Mouse (Mus musculus) kidney, adult 2 months (tissue): ENCODE data around the gene Hcls1. TPM values are rescaled to one million over a fixed set of nuclear protein-coding genes. Genes with fewer than 3 reads are reported as not detected.

Experiments
- DNase-seq: peaks from one replicate; pipeline ENCODE4 v3.0.0; 2021
- H3K27ac ChIP-seq: fragments of 200-500 bp; 2 replicates; pipeline ENCODE4 v1.5.1; 2012; ENCODE audit warnings: low read depth, low read length, control low read depth, inconsistent platforms; ENCODE audit not compliant: insufficient read depth
- H3K27me3 ChIP-seq: fragments of 200-500 bp; replicated peaks from 2 replicates; pipeline ENCODE4 v1.6.1; 2012; ENCODE audit warnings: mild to moderate bottlenecking, moderate library complexity, low read length, inconsistent platforms; ENCODE audit not compliant: control insufficient read depth, insufficient read depth
- H3K36me3 ChIP-seq: fragments of 200-500 bp; 2 replicates; pipeline ENCODE4 v1.6.1; 2012; ENCODE audit warnings: mild to moderate bottlenecking, moderate library complexity, low read length, inconsistent platforms; ENCODE audit not compliant: control insufficient read depth, insufficient read depth
- H3K4me1 ChIP-seq: fragments of 200-500 bp; 2 replicates; pipeline ENCODE4 v1.6.1; 2011; ENCODE audit warnings: low read length; ENCODE audit not compliant: control insufficient read depth, insufficient read depth
- H3K4me3 ChIP-seq: fragments of 200-500 bp; 2 replicates; pipeline ENCODE4 v1.5.1; 2011; ENCODE audit warnings: mild to moderate bottlenecking, low read depth, low read length, control low read depth; ENCODE audit not compliant: insufficient read depth
- CTCF ChIP-seq: fragments of 200-500 bp; conservative IDR thresholded peaks from 2 replicates; pipeline ENCODE4 v1.5.1; 2011; ENCODE audit warnings: low read depth, mild to moderate bottlenecking, control low read depth, low read length, moderate library complexity, mixed read lengths; ENCODE audit not compliant: insufficient read depth, insufficient read length
- POLR2A ChIP-seq: fragments of 200-500 bp; IDR thresholded peaks from one replicate; pipeline ENCODE4 v1.6.1; 2011; ENCODE audit warnings: low read depth, low read length, control low read depth
- WGBS: fragments of 180-500 bp; shearing (Covaris S2); methylation state at CpG from one replicate; pipeline ENCODE4 v1.1.7; 2018; 5-methylcytosine and 5-hydroxymethylcytosine counted together
- polyA plus RNA-seq: library from polyadenylated mRNA; depleted of rRNA; stranded (reverse); fragments of >200 nt; gene quantifications from 2 replicates; pipeline ENCODE4 v1.2.3, GENCODE M21; 2012

Hcls1 gene
- polyA plus RNA-seq, 1 experiment, result 10.9 TPM

GRCm38 (mm10) chr16:36941895-36942294, 7.1 kb downstream of the Hcls1 start:
- no peak for TF ChIP-seq CTCF
- TF ChIP-seq POLR2A, result no peak
- Histone ChIP-seq H3K36me3 (no peaks in the 10 kb centered on the region), H3K27ac (no peak overlapping the region), H3K4me3 (no peak overlapping the region), H3K4me1 (peaks cover 7% of the 10 kb centered on the region; the same call in 1 of the 2 replicates), H3K27me3 (no peaks in the 10 kb centered on the region)
- WGBS, result 59% methylated on average over 4 of the region's 4 CpGs
- no peak for DNase-seq

- Histone ChIP-seq H3K36me3 (no peaks in the 10 kb centered on the region), H3K4me3 (no peak overlapping the region), H3K27me3 (no peaks in the 10 kb centered on the region), H3K4me1 (peaks cover 7% of the 10 kb centered on the region; the same call in 1 of the 2 replicates), H3K27ac (no peak overlapping the region)
- 61% methylated on average over 3 of the region's 3 CpGs for WGBS
- DNase-seq, result peak; percentile 81
- TF ChIP-seq CTCF, result no peak
- TF ChIP-seq POLR2A, result no peak
Measured at GRCm38 (mm10) chr16:36943591-36943990, 8.8 kb downstream of the Hcls1 start.

GRCm38 (mm10) chr16:36944895-36945424, 10.2 kb downstream of the Hcls1 start:
- TF ChIP-seq CTCF (no peak; the same call in 1 of the 2 replicates), POLR2A (no peak)
- Histone ChIP-seq H3K4me3 (no peak overlapping the region), H3K27me3 (no peaks in the 10 kb centered on the region), H3K4me1 (peaks cover 7% of the 10 kb centered on the region; the same call in 1 of the 2 replicates), H3K27ac (peak overlapping the region; percentile 48), H3K36me3 (no peaks in the 10 kb centered on the region)
- 43% methylated on average over 12 of the region's 12 CpGs for WGBS
- DNase-seq, result peak; percentile 91

DNA sequence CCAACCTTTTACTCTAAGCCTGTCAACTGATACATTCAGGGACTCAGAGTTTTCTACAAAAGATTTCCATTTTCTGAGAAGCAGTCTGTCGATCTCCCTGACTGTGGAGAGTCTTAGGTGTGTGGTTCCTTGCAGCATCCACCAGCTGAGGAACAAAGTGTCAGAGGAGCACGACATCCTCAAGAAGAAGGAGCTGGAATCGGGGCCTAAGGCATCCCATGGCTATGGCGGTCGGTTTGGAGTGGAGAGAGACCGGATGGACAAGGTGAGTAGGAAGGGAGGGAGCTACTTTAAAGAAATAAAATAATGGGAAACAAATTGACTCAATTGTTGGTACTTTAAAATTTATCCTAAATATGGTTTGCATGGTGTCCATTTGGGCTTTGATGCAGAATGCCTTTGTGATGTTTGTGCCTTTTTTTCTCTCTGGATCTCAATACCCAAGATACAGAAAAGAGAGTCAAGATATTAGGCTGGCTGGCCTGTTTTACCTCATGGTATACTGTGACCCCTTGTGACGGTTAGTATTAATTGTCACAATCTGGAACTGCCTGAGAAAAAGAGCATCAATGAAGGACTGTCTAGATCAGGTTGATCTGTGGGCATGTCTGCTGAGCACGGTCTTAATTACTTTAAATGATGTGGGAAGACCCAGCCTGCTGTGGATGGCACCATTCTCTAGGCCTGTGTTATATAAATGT, 11.8 kb downstream of the Hcls1 start:
- TF ChIP-seq POLR2A (no peak), CTCF (no peak)
- no peak for DNase-seq
- WGBS, result 86% methylated on average over 8 of the region's 8 CpGs

GRCm38 (mm10) chr16:36947646-36948197, 12.9 kb downstream of the Hcls1 start:
- 86% methylated on average over 4 of the region's 4 CpGs for whole genome bisulfite sequencing
- H3K27ac ChIP-seq, result no peak overlapping the region
- DNase-seq, result no peak
- peaks cover 7% of the 10 kb centered on the region; the same call in 1 of the 2 replicates for H3K4me1 ChIP-seq
- no peak overlapping the region for H3K4me3 ChIP-seq
- TF ChIP-seq CTCF (no peak), POLR2A (no peak)
- H3K36me3 ChIP-seq, result no peaks in the 10 kb centered on the region
- no peaks in the 10 kb centered on the region for H3K27me3 ChIP-seq

More for the DNA sequence above, 11.8 kb downstream of the Hcls1 start:
- H3K36me3 ChIP-seq, result no peaks in the 10 kb centered on the region
- no peaks in the 10 kb centered on the region for H3K27me3 ChIP-seq
- H3K27ac ChIP-seq, result no peak overlapping the region
- H3K4me1 ChIP-seq, result peaks cover 7% of the 10 kb centered on the region; the same call in 1 of the 2 replicates
- H3K4me3 ChIP-seq, result no peak overlapping the region

- no peak overlapping the region for H3K4me3 ChIP-seq
- peaks cover 4% of the 10 kb centered on the region; the same call in 1 of the 2 replicates for H3K4me1 ChIP-seq
- whole genome bisulfite sequencing, result 59% methylated on average over 8 of the region's 8 CpGs
- H3K27ac ChIP-seq, result no peak overlapping the region
- H3K36me3 ChIP-seq, result no peaks in the 10 kb centered on the region
- TF ChIP-seq POLR2A (no peak), CTCF (no peak)
- no peaks in the 10 kb centered on the region for H3K27me3 ChIP-seq
- no peak for DNase-seq
Measured at GRCm38 (mm10) chr16:36949614-36950336, 15.0 kb downstream of the Hcls1 start.

- H3K4me1 ChIP-seq, result no peaks in the 10 kb centered on the region
- no peak overlapping the region for H3K4me3 ChIP-seq
- H3K36me3 ChIP-seq, result no peaks in the 10 kb centered on the region
- TF ChIP-seq POLR2A (no peak), CTCF (no peak)
- H3K27me3 ChIP-seq, result no peaks in the 10 kb centered on the region
- WGBS, result 58% methylated on average over 4 of the region's 4 CpGs
- no peak overlapping the region for H3K27ac ChIP-seq
- DNase-seq, result no peak
Measured at GRCm38 (mm10) chr16:36951029-36951428, 16.2 kb downstream of the Hcls1 start.
